28 mouse cellular contexts compared by ENCODE assay signal in the genomic region with DNA sequence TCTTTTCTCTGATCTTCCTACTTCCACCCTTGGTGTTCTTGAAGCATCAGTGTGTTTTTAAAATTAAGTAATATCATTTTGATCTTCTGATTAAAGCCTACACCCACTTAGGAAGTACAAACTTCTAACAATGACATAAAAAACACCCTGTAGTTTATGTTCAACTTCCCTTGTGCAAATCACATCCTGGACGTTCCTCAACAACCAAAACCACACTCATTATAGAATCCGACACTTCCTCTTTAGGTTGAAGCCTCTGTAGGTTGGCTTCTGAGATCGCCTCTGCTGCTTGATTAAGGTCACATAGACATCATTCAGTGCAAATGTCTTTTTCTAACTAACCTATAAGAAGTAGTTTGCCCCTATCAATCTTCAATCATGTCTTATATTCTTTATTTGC.
"Had no signal": no experiment of that assay in that cellular context is flagged by ENCODE, and none has a peak within 500 bp of the region (broad histone marks: within the 10 kb centered on the region; RNA-seq: fewer than 3 reads in every experiment).

No protein-coding gene starts in this region.

- H3K4me3 ChIP-seq: gastrocnemius, adult 2 months; heart, embryonic 10.5 days; heart, embryonic 13.5 days; heart, embryonic 15.5 days; hindbrain, embryonic 13.5 days; intestine, embryonic 15.5 days; layer of hippocampus, adult 2 months; left cerebral cortex, adult 2 months; limb, embryonic 10.5 days; limb, embryonic 12.5 days; liver, embryonic 13.5 days; liver, embryonic 15.5 days had no signal

- H3K4me2 ChIP-seq: heart, embryonic 13.5 days; heart, embryonic 15.5 days; hindbrain, embryonic 13.5 days; intestine, embryonic 15.5 days; limb, embryonic 12.5 days; liver, embryonic 11.5 days; liver, embryonic 13.5 days; liver, embryonic 15.5 days had no signal

- H3K27me3 ChIP-seq: heart, embryonic 13.5 days; heart, embryonic 15.5 days; hindbrain, embryonic 13.5 days; intestine, embryonic 15.5 days; limb, embryonic 12.5 days; liver, embryonic 13.5 days; liver, embryonic 15.5 days had no signal

- DNase-seq: gastrocnemius, adult 2 months; gastrocnemius, postnatal 14 days; gastrocnemius, postnatal 36 days; heart, adult 18-20 months; heart, postnatal 14 days; heart, postnatal 36 days; kidney, adult 18-20 months; kidney, adult 8-10 months; kidney, postnatal 10 days; kidney, postnatal 25 days; kidney, postnatal 4 days; liver; liver, embryonic 13.5 days; liver, postnatal 0 days had no signal

- H3K4me1 ChIP-seq: heart, embryonic 10.5 days; heart, embryonic 13.5 days; heart, embryonic 15.5 days; hindbrain, embryonic 13.5 days; intestine, embryonic 15.5 days; limb, embryonic 10.5 days; limb, embryonic 12.5 days; liver, embryonic 13.5 days; liver, embryonic 15.5 days had no signal

- ATAC-seq: hindbrain, embryonic 16.5 days; inflammation-experienced regulatory T-cells, adult 6 months; intestine, embryonic 15.5 days; intestine, postnatal 0 days; liver, postnatal 0 days had no signal

- H3K27ac ChIP-seq: gastrocnemius, adult 2 months; heart, embryonic 10.5 days; heart, embryonic 13.5 days; heart, embryonic 15.5 days; hindbrain, embryonic 13.5 days; intestine, embryonic 15.5 days; layer of hippocampus, adult 2 months; left cerebral cortex, adult 2 months; limb, embryonic 10.5 days; limb, embryonic 12.5 days; liver, embryonic 13.5 days; liver, embryonic 15.5 days had no signal

- H3K36me3 ChIP-seq: heart, embryonic 10.5 days; heart, embryonic 13.5 days; heart, embryonic 15.5 days; hindbrain, embryonic 13.5 days; intestine, embryonic 15.5 days; limb, embryonic 10.5 days; limb, embryonic 12.5 days; liver, embryonic 13.5 days; liver, embryonic 15.5 days had no signal

- H3K9ac ChIP-seq: heart, embryonic 13.5 days; heart, embryonic 15.5 days; hindbrain, embryonic 13.5 days; intestine, embryonic 15.5 days; limb, embryonic 12.5 days; liver, embryonic 13.5 days; liver, embryonic 15.5 days; liver, postnatal 0 days had no signal

- H3K9me3 ChIP-seq: heart, embryonic 10.5 days; heart, embryonic 13.5 days; heart, embryonic 15.5 days; hindbrain, embryonic 13.5 days; intestine, embryonic 15.5 days; limb, embryonic 10.5 days; limb, embryonic 12.5 days; liver, embryonic 13.5 days; liver, embryonic 15.5 days had no signal
